Mouse (Mus musculus): ENCODE results near the gene Foxa3. TPM values are rescaled to one million over a fixed set of nuclear protein-coding genes. Genes with fewer than 3 reads are reported as not detected.

Gene Foxa3
- polyA plus RNA-seq (2012; ENCODE audit: low replicate concordance): not detected in 2 replicates

GRCm38 (mm10) chr7:19023357-19023814 lies at the start of gene Foxa3:
Foxa3 (minus strand) TSS chr7:19023538.

GRCm38 (mm10) chr7:19054047-19054776 lies 30.9 kb upstream of the Foxa3 start, which contains the start of gene Rsph6a:
Rsph6a (plus strand) TSS chr7:19054690.

GRCm38 (mm10) chr7:19024096-19024506 lies 763 bp upstream of the Foxa3 start, which contains the start of gene Sympk:
Sympk (plus strand) TSS chr7:19024377.

GRCm38 (mm10) chr7:19003902-19004630 lies 19.3 kb downstream of the Foxa3 start, which contains the start of gene Irf2bp1:
Irf2bp1 (plus strand) TSS chr7:19004044.

GRCm38 (mm10) chr7:18990601-18991295 lies 32.6 kb downstream of the Foxa3 start, which contains the start of gene Mypop:
Mypop (plus strand) TSS chr7:18991245.

GRCm38 (mm10) chr7:18987100-18987499 lies 36.2 kb downstream of the Foxa3 start, which contains the start of gene Nanos2:
Nanos2 (plus strand) TSS chr7:18987400.

Other genes with a start within 250 kb of the Foxa3 start
- gene Psg19, start 225.0 kb downstream of the Foxa3 start, polyA plus RNA-seq (2012; ENCODE audit: low replicate concordance): not detected in 2 replicates
- not detected in 2 replicates for gene Psg17, start 201.9 kb downstream of the Foxa3 start, polyA plus RNA-seq (2012; ENCODE audit: low replicate concordance)
- gene Mill2, start 183.6 kb downstream of the Foxa3 start, polyA plus RNA-seq (2012; ENCODE audit: low replicate concordance): 0.06 TPM in 1 of 2 replicates, not detected in the other
- 59.9 and 79.7 TPM in 2 replicates for gene Pglyrp1, start 152.2 kb downstream of the Foxa3 start, polyA plus RNA-seq (2012; ENCODE audit: low replicate concordance)
- gene Ccdc61, start 113.1 kb downstream of the Foxa3 start, polyA plus RNA-seq (2012; ENCODE audit: low replicate concordance): 62.1 and 110 TPM in 2 replicates
- gene Nova2, start 97.7 kb downstream of the Foxa3 start, polyA plus RNA-seq (2012; ENCODE audit: low replicate concordance): 0.02 and 0.20 TPM in 2 replicates
- not detected in 2 replicates for gene Nanos2, start 36.1 kb downstream of the Foxa3 start, polyA plus RNA-seq (2012; ENCODE audit: low replicate concordance)
- gene Mypop, start 32.3 kb downstream of the Foxa3 start, polyA plus RNA-seq (2012; ENCODE audit: low replicate concordance): 3.4 and 13.9 TPM in 2 replicates
- 75.0 and 178 TPM in 2 replicates for gene Irf2bp1, start 19.5 kb downstream of the Foxa3 start, polyA plus RNA-seq (2012; ENCODE audit: low replicate concordance)
- gene Sympk, start 839 bp upstream of the Foxa3 start, polyA plus RNA-seq (2012; ENCODE audit: low replicate concordance): 121 and 207 TPM in 2 replicates
- gene Rsph6a, start 31.2 kb upstream of the Foxa3 start, polyA plus RNA-seq (2012; ENCODE audit: low replicate concordance): not detected in 2 replicates
- 15.1 and 17.4 TPM in 2 replicates for gene Dmwd, start 52.7 kb upstream of the Foxa3 start, polyA plus RNA-seq (2012; ENCODE audit: low replicate concordance)
- 18.5 and 28.2 TPM in 2 replicates for gene Dmpk, start 60.3 kb upstream of the Foxa3 start, polyA plus RNA-seq (2012; ENCODE audit: low replicate concordance)
- 4.5 and 6.4 TPM in 2 replicates for gene Six5, start 71.1 kb upstream of the Foxa3 start, polyA plus RNA-seq (2012; ENCODE audit: low replicate concordance)
- gene Gm4969, start 94.8 kb upstream of the Foxa3 start, polyA plus RNA-seq (2012; ENCODE audit: low replicate concordance): not detected in 2 replicates
- 50.1 and 51.2 TPM in 2 replicates for gene Fbxo46, start 96.3 kb upstream of the Foxa3 start, polyA plus RNA-seq (2012; ENCODE audit: low replicate concordance)
- gene Qpctl, start 125.8 kb upstream of the Foxa3 start, polyA plus RNA-seq (2012; ENCODE audit: low replicate concordance): 12.3 and 19.0 TPM in 2 replicates
- gene Snrpd2, start 126.2 kb upstream of the Foxa3 start, polyA plus RNA-seq (2012; ENCODE audit: low replicate concordance): 6.7 and 34.5 TPM in 2 replicates
- gene Gipr, start 142.6 kb upstream of the Foxa3 start, polyA plus RNA-seq (2012; ENCODE audit: low replicate concordance): 0.05 TPM in 1 of 2 replicates, not detected in the other
- 17.2 and 24.3 TPM in 2 replicates for gene Eml2, start 152.9 kb upstream of the Foxa3 start, polyA plus RNA-seq (2012; ENCODE audit: low replicate concordance)
- gene Gpr4, start 189.0 kb upstream of the Foxa3 start, polyA plus RNA-seq (2012; ENCODE audit: low replicate concordance): 4.4 and 9.2 TPM in 2 replicates
- 10.2 and 13.2 TPM in 2 replicates for gene Opa3, start 204.8 kb upstream of the Foxa3 start, polyA plus RNA-seq (2012; ENCODE audit: low replicate concordance)
- gene Vasp, start 248.3 kb upstream of the Foxa3 start, polyA plus RNA-seq (2012; ENCODE audit: low replicate concordance): 536 and 1,501 TPM in 2 replicates

Measured in hematopoietic multipotent progenitor cell, adult 10-12 weeks (in vitro differentiated cells).